Mouse (Mus musculus) CH12.LX (cell line): Measurements from ENCODE around the gene Mrps7. TPM values are rescaled to one million over a fixed set of nuclear protein-coding genes. Genes with fewer than 3 reads are reported as not detected.

Experiments
- DNase-seq: peaks from one replicate; pipeline ENCODE4 v3.0.0-alpha.2; 2013; ENCODE audit errors: extremely low read depth
- H3K27ac ChIP-seq: 2 replicates; pipeline ENCODE4 v1.5.1; 2012; ENCODE audit warnings: low read depth, mild to moderate bottlenecking, control low read depth, moderate library complexity; ENCODE audit not compliant: insufficient read depth
- H3K27me3 ChIP-seq: replicated peaks from 2 replicates; pipeline ENCODE3; 2012; ENCODE audit warnings: inconsistent platforms
- H3K36me3 ChIP-seq, 2 experiments: replicated peaks in 1 of 2; 2 replicates each; pipeline versions ENCODE3 to v1.6.1; 2012; ENCODE audit warnings: inconsistent platforms in 1 of 2, low read length in 1 of 2, mild to moderate bottlenecking in 1 of 2, mixed read lengths in 1 of 2, moderate library complexity in 1 of 2; ENCODE audit not compliant: control insufficient read depth in 1 of 2, insufficient read depth in 1 of 2
- H3K4me1 ChIP-seq, 2 experiments: 2 replicates each; pipeline ENCODE4 v1.6.1; 2012; ENCODE audit warnings: inconsistent platforms in 1 of 2, moderate library complexity in 1 of 2; ENCODE audit not compliant: insufficient read depth in 2 of 2, control insufficient read depth in 1 of 2
- H3K4me2 ChIP-seq: 2 replicates; pipeline ENCODE4 v1.6.1; 2012; ENCODE audit warnings: low read depth, mild to moderate bottlenecking, control low read depth; ENCODE audit not compliant: poor library complexity, insufficient read depth, severe bottlenecking
- H3K4me3 ChIP-seq, 3 experiments: fragments of 150-350 bp in 1 of 3; sonication (generic) in 1 of 3; replicated peaks in 1 of 3; 2 replicates each; pipeline versions ENCODE3 to v1.5.1; 2011 to 2012; ENCODE audit warnings: low read depth in 2 of 3, low read length in 2 of 3, mild to moderate bottlenecking in 2 of 3, moderate library complexity in 2 of 3, control low read depth in 1 of 3, improper control_type of control experiment in 1 of 3, inconsistent platforms in 1 of 3, mixed read lengths in 1 of 3; ENCODE audit not compliant: poor library complexity in 1 of 3
- H3K79me2 ChIP-seq: replicated peaks from 2 replicates; pipeline ENCODE4 v1.6.1; 2012; ENCODE audit warnings: mild to moderate bottlenecking, moderate library complexity; ENCODE audit not compliant: control insufficient read depth, poor library complexity, insufficient read depth, severe bottlenecking; ENCODE audit errors: extremely low read depth
- H3K9ac ChIP-seq: 2 replicates; pipeline ENCODE4 v1.6.1; 2012; ENCODE audit warnings: low read depth, mild to moderate bottlenecking, control low read depth, moderate library complexity; ENCODE audit not compliant: insufficient read depth
- H3K9me3 ChIP-seq: replicated peaks from 2 replicates; pipeline ENCODE3; 2012; ENCODE audit warnings: low read length, inconsistent platforms, mixed read lengths
- BHLHE40 ChIP-seq: IDR thresholded peaks from 2 replicates; pipeline ENCODE4 v1.6.1; 2011; ENCODE audit warnings: mild to moderate bottlenecking, low read depth, low read length, improper control_type of control experiment
- CHD1 ChIP-seq: IDR thresholded peaks from 2 replicates; pipeline ENCODE4 v1.6.1; 2012; ENCODE audit warnings: low read depth, low read length, improper control_type of control experiment, inconsistent platforms
- CHD2 ChIP-seq: IDR thresholded peaks from 2 replicates; pipeline ENCODE4 v1.6.1; 2011; ENCODE audit warnings: low read length, improper control_type of control experiment
- EP300 ChIP-seq: IDR thresholded peaks from 2 replicates; pipeline ENCODE4 v1.6.1; 2011; ENCODE audit warnings: low read length, improper control_type of control experiment
- ETS1 ChIP-seq: conservative IDR thresholded peaks from 2 replicates; pipeline ENCODE4 v1.6.1; 2012; ENCODE audit warnings: low read depth, mild to moderate bottlenecking, inconsistent platforms, low read length, improper control_type of control experiment, moderate library complexity
- HCFC1 ChIP-seq: IDR thresholded peaks from 2 replicates; pipeline ENCODE4 v1.6.1; 2012; ENCODE audit warnings: low read depth, mild to moderate bottlenecking, inconsistent platforms, low read length, improper control_type of control experiment
- IRF4 ChIP-seq: IDR thresholded peaks from 2 replicates; pipeline ENCODE4 v1.6.1; 2014; ENCODE audit warnings: low read depth, mild to moderate bottlenecking, inconsistent platforms, low read length, improper control_type of control experiment
- JUND ChIP-seq: conservative IDR thresholded peaks from 2 replicates; pipeline ENCODE4 v1.6.1; 2011; ENCODE audit warnings: low read depth, low read length, improper control_type of control experiment
- KAT2A ChIP-seq: IDR thresholded peaks from 2 replicates; pipeline ENCODE4 v1.6.1; 2012; ENCODE audit warnings: low read length, improper control_type of control experiment, inconsistent platforms; ENCODE audit not compliant: insufficient replicate concordance
- MAX ChIP-seq: IDR thresholded peaks from 2 replicates; pipeline ENCODE4 v1.6.1; 2011; ENCODE audit warnings: low read length, improper control_type of control experiment
- MAZ ChIP-seq: IDR thresholded peaks from 2 replicates; pipeline ENCODE4 v1.6.1; 2012; ENCODE audit warnings: low read depth, mild to moderate bottlenecking, inconsistent platforms, low read length, improper control_type of control experiment, moderate library complexity
- MXI1 ChIP-seq: IDR thresholded peaks from 2 replicates; pipeline ENCODE4 v1.6.1; 2011; ENCODE audit warnings: mild to moderate bottlenecking, low read depth, low read length, improper control_type of control experiment
- MYC ChIP-seq: IDR thresholded peaks from 2 replicates; pipeline ENCODE4 v1.6.1; 2011; ENCODE audit warnings: low read depth, mild to moderate bottlenecking, improper control_type of control experiment, low read length
- PAX5 ChIP-seq: IDR thresholded peaks from 2 replicates; pipeline ENCODE4 v1.6.1; 2012; ENCODE audit warnings: low read length, inconsistent platforms, mixed read lengths
- POLR2A ChIP-seq: IDR thresholded peaks from 2 replicates; pipeline ENCODE4 v1.6.1; 2011; ENCODE audit warnings: low read depth, mild to moderate bottlenecking, improper control_type of control experiment, low read length
- RCOR1 ChIP-seq: conservative IDR thresholded peaks from 2 replicates; pipeline ENCODE4 v1.6.1; 2012; ENCODE audit warnings: low read depth, mild to moderate bottlenecking, inconsistent platforms, low read length, improper control_type of control experiment
- SIN3A ChIP-seq: IDR thresholded peaks from 2 replicates; pipeline ENCODE4 v1.6.1; 2012; ENCODE audit warnings: low read length, improper control_type of control experiment, inconsistent platforms
- TBP ChIP-seq: conservative IDR thresholded peaks from 2 replicates; pipeline ENCODE4 v1.6.1; 2011; ENCODE audit warnings: low read depth, low read length, improper control_type of control experiment
- USF1 ChIP-seq: IDR thresholded peaks from 2 replicates; pipeline ENCODE4 v1.6.1; 2014; ENCODE audit warnings: low read depth, mild to moderate bottlenecking, inconsistent platforms, low read length, improper control_type of control experiment
- ZKSCAN1 ChIP-seq: IDR thresholded peaks from 2 replicates; pipeline ENCODE4 v1.6.1; 2012; ENCODE audit warnings: low read depth, inconsistent platforms, low read length, improper control_type of control experiment, borderline replicate concordance
- ZMIZ1 ChIP-seq: IDR thresholded peaks from 2 replicates; pipeline ENCODE4 v1.6.1; 2012; ENCODE audit warnings: low read depth, mild to moderate bottlenecking, inconsistent platforms, low read length, improper control_type of control experiment
- ZNF384 ChIP-seq: IDR thresholded peaks from 2 replicates; pipeline ENCODE4 v1.6.1; 2012; ENCODE audit warnings: low read depth, low read length, improper control_type of control experiment, inconsistent platforms
- dilution Hi-C: fragments of 300-500 bp; cut with MboI; formaldehyde crosslinking; loops from 2 replicates; pipeline ENCODE4 v1.14.3; 2020; ENCODE audit warnings: low sequenced_read_pairs; ENCODE audit not compliant: extremely low pct_unique_long_range_greater_than_20kb, extremely low pct_ligation_motif_present
- in situ Hi-C: fragments of 300-500 bp; cut with MboI; formaldehyde crosslinking; loops from 3 replicates; pipeline ENCODE4 v1.14.3; 2019; ENCODE audit warnings: low sequenced_read_pairs, low pct_ligation_motif_present, low pct_unique_long_range_greater_than_20kb, mixed read lengths
- polyA plus RNA-seq: library from polyadenylated mRNA; unstranded; fragments of >175 nt; gene quantifications from 2 replicates; pipeline ENCODE4 v1.2.1, GENCODE M21; 2012; ENCODE audit warnings: low read depth; ENCODE audit not compliant: insufficient read length
- total RNA-seq, 2 experiments: library from RNA; depleted of rRNA; stranded (reverse); fragments of 300-350 nt in 1 of 2; fragments of >200 nt in 1 of 2; gene quantifications; 2 replicates each; pipeline ENCODE4 v1.2.3; 2012 to 2014

Gene Mrps7
- total and polyA plus RNA-seq, 3 experiments: 154 to 172 (median 157) TPM

DNA sequence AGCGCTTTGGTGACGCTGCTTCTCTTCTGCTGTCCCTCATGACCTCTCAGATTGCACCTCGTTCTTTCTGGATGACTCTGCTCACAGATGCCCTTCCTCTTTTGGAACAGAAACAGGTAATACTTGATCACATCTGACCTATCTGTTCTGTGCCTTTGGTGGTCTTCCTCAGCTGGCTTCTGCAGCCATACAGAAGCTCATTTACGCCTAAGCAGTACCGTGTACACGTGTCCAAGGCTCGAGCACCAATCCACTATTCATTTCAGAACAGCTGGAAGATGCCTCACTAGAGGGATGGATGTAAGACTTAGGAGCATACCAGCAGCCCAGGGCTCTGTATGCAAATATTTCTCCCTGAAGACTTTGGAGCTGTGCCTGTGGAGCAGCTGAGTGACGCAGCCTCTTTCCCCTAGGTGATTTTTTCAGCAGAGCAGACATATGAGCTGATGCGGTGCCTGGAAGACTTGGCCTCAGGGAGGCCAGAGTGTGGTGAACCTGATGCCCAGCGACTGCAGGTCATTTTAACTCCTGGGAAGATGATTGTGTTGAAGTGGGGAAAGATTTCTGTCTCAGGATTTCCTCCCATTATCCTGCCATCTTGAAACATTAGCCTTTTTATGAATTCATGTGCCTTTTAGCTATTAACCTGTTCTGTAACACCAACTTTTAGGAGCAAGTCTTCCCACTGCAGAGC is 20.7 kb upstream of the Mrps7 start (continued):
- TF ChIP-seq RCOR1 (no peak), MAX (peak; percentile 65; the same call in 1 of the 2 replicates), KAT2A (no peak), HCFC1 (no peak), CHD2 (0 out of 2 replicates have a peak, but pooled peaks have one; percentile 37), JUND (0 out of 2 replicates have a peak, but pooled peaks have one; percentile 14), MXI1 (peak; percentile 59), IRF4 (peak; percentile 87), SIN3A (0 out of 2 replicates have a peak, but pooled peaks have one; percentile 5), USF1 (no peak), MYC (peak; percentile 13; the same call in 1 of the 2 replicates), ZNF384 (peak; percentile 47), EP300 (peak; percentile 66), BHLHE40 (peak; percentile 83), ETS1 (peak; percentile 75), CHD1 (no peak), PAX5 (no peak), MAZ (no peak), TBP (no peak; the same call in 1 of the 2 replicates), ZKSCAN1 (no peak)

GRCm38 (mm10) chr11:115584376-115585073 is 19.2 kb upstream of the Mrps7 start:
- dilution Hi-C loops: no loop called here
- peaks cover 92 to 97% of the 10 kb centered on the region in 2 experiments for H3K36me3 ChIP-seq

More at GRCm38 (mm10) chr11:115584376-115585073, 19.2 kb upstream of the Mrps7 start:
- Histone ChIP-seq H3K27ac (peak overlapping the region; percentile 25; the same call in 1 of the 2 replicates), H3K9ac (no peak overlapping the region), H3K4me3 (no peak overlapping the region), H3K79me2 (no peaks in the 10 kb centered on the region), H3K4me1 (peaks cover 20 to 46% of the 10 kb centered on the region in 2 experiments), H3K4me2 (no peak overlapping the region), H3K27me3 (no peaks in the 10 kb centered on the region), H3K9me3 (no peaks in the 10 kb centered on the region)
- DNase-seq: no peak
- in situ Hi-C loops: no loop called here
- TF ChIP-seq POLR2A: 0 out of 2 replicates have a peak, but pooled peaks have one; percentile 6
- TF ChIP-seq ZMIZ1: peak; percentile 9; the same call in 1 of the 2 replicates
- no peak for TF ChIP-seq EP300
